Mouse (Mus musculus) layer of hippocampus, adult 8-10 months (tissue): ENCODE measurements around the gene Myo18a. TPM values are rescaled to one million over a fixed set of nuclear protein-coding genes. Genes with fewer than 3 reads are reported as not detected.
A peak's percentile ranks its signal among the peaks of the same experiment; 100 is the strongest.

Experiments
- DNase-seq, 2 experiments: peaks; one replicate each; pipeline ENCODE4 v3.0.0; 2022; ENCODE audit warnings: low spot score in 2 of 2
- total RNA-seq, 4 experiments: library from RNA; stranded (reverse); gene quantifications; 2 replicates each; pipeline ENCODE4 v1.2.4; 2022

Gene Myo18a
- total RNA-seq, 4 experiments from 2014 or later, result 136 to 156 (median 149) TPM

- no peak for DNase-seq
Observed at GRCm38 (mm10) chr11:77770346-77770745, 7.3 kb downstream of the Myo18a start.

GRCm38 (mm10) chr11:77771879-77772713 lies 9.1 kb downstream of the Myo18a start:
- no peak for DNase-seq

DNA sequence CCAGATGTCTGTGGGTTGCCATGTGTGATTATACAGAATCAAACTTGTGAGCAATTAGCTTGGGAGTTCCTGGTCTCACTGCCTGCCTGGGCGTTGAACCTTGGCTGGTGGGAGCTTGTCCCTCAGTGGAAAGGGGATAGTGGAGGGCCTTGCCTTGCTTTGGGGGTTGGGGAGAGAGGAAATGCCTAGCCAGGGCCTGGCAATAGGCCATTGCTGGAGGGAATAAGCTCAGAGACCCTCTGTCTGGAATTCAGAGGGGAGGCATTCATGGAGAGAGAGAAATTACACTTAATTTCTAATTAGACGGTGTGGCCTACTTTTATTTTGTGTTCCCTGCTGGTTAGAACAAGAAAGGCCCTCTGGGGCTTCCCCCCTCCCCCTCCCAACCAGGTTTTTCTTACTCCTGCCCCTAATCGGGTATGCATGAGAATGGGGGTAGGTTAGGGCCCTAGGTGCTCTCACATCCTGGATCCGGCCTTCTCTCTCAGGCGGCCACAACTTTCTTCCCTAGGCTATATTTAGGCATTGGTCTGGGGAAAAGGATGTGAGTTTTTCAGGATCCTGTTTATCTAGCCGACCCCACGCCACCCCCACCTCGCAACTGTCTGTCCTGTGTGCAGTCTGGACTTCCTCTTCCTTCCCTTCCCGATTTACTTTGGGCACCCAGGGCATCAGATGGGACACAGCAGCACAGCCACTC lies 12.8 kb downstream of the Myo18a start:
- DNase-seq, result no peak

DNA sequence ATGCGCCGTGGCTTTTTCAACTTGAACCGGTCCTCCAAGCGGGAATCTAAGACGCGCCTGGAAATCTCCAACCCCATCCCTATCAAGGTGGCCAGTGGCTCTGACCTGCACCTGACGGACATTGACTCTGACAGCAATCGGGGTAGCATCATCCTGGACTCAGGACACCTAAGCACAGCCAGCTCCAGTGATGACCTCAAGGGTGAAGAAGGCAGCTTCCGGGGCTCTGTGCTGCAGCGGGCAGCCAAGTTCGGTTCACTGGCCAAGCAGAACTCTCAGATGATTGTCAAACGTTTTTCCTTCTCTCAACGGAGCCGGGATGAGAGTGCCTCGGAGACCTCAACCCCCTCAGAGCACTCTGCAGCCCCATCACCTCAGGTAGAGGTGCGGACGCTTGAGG lies 14.4 kb downstream of the Myo18a start:
- DNase-seq, result no peak

GRCm38 (mm10) chr11:77777937-77778336 lies 14.9 kb downstream of the Myo18a start:
- no peak for DNase-seq

DNA sequence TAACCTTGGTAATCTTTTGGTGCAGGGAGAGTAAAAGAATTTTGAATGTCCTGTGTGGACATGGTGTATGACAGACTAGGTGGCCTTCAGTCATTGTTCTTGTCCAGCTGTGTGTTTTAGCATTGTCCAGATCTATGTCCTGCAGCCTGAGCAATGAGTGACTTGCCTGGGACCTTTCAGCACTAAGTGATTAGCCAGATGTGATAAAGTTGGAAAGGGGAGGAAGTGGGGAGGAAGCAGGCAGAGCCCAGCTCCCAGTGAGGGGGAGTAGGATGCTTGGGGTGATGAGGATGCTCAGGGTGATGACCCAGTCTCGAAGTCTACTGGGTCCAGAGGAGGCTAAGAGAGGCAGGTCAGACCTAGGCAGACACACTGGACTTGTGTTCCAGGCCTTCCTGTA lies 16.2 kb downstream of the Myo18a start:
- DNase-seq, result no peak

GRCm38 (mm10) chr11:77781088-77781487 lies 18.0 kb downstream of the Myo18a start:
- DNase-seq, result no peak

DNA sequence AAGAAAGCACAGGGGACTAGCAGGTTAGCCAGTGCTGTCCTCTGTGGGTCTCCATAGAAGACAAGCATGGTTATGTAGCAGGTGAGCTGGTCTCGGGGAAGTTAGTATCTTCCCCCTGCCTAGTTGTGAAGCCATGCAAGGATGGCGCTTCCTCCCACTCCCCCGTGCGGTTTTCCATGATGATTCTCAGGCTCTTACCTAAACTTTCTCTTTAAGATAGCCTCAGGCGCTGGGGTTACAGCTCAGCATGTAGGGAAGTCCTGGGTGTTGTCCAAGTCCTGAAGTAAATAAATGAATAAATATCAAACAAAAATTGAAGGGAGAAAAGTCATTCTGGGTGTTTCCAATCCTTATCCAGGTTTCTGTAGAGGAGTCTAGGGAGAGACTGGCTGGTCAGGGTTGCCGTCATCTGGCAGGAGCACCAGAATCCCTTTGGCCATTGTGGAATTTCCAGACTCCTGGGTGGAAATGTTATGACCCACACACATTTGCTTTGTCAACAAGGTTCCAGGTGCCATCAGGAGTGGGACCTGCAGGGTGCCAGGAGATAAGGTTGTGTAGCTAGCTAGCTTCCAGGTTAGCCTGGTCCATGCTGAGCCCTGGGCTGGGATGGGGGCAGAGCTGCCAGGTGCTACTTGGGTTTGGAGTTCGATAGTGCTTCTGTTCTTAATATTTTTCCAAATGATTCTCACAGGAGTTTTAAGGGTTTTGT lies 19.2 kb downstream of the Myo18a start:
- no peak for DNase-seq

GRCm38 (mm10) chr11:77783211-77783746 lies 20.2 kb downstream of the Myo18a start:
- DNase-seq, result no peak

DNA sequence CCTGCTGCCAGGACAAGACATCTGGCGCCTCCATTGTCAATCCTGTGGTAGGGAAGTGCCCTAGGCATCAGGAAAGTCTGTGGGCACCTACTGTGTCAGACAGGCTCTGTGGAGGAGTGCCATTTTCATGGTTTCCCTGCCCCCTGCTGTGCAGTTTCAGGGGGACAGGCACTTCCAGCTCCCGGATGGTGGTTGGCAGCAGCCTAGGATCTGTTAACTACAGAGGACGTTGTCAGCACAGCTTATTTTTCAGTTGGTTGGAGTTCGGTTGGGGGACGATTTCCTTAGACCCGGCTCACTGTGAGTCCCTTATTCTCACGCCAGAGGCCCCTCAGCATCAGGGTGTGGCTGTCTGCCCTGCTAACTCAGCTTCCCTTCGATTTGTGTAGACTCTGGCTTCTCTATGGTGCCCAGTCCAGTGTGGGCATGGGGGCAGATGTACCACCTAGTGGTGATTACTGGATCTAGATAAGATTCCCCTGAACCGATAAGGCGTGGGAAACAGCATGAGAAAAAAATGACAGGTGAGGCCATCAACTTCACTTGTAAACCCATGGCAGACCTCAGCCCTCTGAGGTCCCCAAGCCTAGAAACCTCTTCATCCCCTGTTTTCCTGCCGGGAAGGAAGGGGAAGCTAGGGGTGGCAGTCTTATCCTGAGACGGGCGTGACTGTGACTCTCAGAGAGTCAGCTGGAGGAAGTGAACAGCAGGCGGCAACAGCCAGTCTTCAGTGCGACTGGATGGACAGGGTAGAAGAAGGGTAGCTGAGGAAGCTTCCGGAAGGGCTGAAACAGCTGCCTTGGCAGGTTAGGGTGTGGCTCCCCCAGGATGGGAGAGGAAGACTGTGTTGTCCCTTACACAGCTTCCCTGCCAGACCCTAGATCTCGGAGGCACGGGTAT lies 21.0 kb downstream of the Myo18a start:
- no peak for DNase-seq

- DNase-seq, result no peak
Observed at GRCm38 (mm10) chr11:77784894-77785293, 21.8 kb downstream of the Myo18a start.

DNA sequence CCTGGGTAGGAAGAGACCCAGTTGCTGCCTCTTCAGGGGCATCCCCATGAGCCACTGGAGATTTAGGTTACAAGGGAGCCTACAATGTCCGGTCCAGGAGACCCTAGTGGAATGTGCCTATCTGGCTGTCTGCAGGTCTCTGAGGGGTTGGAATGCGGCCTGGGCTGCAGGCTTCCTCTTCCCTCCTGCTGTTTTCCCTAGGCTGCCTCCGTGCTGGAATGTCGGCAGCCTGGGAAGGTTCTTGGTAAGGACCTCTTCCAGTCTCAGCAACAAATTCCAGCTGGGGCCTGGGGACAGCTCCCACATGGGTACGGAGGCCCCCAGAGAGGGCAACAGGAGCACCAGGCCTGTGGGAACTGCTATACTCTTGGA lies 22.3 kb downstream of the Myo18a start:
- no peak for DNase-seq

DNA sequence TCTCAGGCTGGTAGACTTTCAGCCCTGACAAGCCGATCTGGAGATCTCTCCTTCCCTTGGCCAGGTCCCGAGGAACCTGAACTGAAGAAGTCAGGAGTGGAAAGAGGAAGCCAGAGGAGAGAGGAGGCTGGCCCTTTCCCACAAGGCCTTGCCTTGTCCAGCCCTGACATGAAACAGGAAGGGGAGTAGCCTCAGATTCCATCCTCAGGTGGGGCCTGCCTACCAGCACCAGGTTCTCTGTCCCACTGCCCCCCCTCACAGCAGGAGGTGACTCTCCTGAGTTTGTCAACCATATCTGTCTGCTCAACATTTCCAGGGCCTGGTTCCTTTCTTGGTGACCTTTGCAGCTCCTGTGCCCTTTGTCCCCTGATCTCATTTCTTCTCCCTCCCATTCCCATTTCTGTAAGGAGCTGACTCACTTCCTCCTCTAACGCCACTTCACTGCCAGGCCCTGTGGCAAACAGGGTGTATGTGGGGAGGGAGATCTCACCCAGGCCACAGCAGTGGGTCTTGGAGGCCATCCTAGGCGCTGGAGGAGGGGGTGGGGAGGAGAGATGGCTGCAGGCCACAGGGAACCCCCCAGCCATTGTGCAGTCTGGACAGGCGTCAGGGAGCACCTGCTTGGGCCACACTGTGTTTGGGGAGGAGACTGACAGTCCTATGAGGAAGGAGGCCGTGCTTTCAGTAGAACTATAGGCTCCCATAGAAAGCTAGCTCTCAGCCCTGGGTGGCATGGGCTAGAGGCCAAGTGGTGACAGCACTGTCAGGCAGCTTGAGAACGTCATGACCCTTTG lies 22.9 kb downstream of the Myo18a start:
- DNase-seq, result peak in 1 of 2 experiments; percentile 83

GRCm38 (mm10) chr11:77787707-77788106 lies 24.7 kb downstream of the Myo18a start, which contains the start of gene Gm10277:
Gene Gm10277, minus strand, starts transcription at chr11:77787747.
- DNase-seq, result no peak

DNA sequence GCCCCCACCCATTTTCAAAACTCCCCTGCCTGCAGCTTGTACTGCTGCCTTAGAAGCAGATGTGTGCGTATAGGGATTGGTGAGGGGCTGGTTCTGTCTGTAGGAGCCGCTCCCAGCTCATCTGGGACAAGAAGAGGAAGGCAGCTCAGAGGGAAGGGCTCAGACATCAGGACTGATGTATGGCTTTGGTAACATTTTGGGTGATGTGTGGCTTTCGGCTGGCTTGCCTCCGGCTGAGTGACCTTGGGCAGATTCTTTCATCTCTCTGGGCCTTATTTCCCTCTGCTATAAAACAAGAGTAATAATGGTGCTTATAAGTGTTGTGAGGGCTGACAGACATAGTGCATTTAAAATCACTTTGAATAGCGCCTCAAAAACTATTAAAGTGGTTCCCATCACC lies 26.5 kb downstream of the Myo18a start:
- no peak for DNase-seq

DNA sequence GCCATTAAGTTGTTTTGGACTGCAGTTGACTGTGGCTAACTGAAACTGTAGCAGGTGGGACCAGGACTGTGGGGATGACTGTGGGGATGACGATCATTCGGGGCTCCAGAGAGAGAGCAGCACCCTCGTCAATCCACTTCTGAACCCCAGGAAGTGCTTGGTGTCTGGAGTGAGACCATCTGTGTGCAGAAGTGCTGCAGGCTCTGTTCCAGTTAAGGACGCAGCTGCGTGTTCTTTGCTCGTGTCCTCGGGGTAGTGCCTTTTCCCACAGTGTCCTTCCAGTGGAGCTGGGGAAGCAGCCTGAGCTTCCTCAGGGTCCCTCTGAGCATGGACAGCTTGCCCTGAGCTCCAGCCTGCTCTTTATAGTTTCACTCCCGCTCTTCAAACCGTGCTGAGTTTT lies 27.2 kb downstream of the Myo18a start:
- DNase-seq, result no peak

DNA sequence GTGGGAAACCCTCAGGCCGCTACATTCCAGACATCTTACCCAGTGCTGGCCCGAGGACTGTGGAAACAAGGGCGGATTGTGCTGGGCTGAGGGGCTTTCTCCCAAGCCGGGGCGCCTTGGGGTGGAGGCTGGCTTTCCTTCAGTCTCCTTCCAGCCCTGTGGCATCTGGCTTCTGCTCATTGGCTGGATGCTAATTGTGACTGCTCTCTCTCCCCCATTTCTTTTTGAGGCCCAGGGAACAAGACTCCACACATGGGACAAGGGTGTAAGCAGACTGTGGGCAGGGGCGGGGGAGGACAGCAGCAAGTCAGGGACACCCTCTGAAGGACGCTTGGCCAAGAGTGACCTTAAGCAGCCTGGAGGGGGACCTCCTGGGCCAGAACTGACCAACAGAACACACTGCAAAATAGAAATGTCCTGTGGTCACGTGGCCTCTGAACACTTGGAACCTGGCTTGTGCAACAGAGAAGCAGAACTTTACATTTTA lies 28.2 kb downstream of the Myo18a start:
- no peak for DNase-seq

GRCm38 (mm10) chr11:77791752-77792565 lies 28.9 kb downstream of the Myo18a start:
- no peak for DNase-seq

DNA sequence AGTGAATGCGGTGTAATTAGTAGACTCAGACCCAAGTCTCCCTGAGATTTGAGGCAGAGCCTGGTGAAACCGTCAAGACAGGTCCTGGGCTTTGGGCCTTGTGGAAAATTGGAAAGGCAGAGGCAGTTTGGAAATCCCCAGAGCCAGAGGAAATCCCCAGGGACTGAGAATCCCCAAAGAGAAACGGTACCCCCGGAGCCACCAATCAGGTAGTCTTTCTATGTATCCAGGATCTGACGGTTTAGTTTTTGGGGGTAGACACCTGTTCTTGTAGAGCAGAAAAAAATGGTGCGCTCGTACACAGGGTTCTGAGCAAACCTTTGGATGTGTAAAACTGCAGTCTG lies 29.5 kb downstream of the Myo18a start:
- DNase-seq, result no peak
